Mouse (Mus musculus) urinary bladder, adult 2 months (tissue): ENCODE measurements around the gene Znrf4. TPM values are rescaled to one million over a fixed set of nuclear protein-coding genes. Genes with fewer than 3 reads are reported as not detected.
"Not testable (repeated sequence)": the region's sequence is repeated elsewhere in the genome, so short reads cannot be mapped to it uniquely, and the experiment has no call there.

Source experiments
- DNase-seq: peaks from one replicate; pipeline ENCODE4 v3.0.0; 2022; ENCODE audit warnings: low spot score
- polyA plus RNA-seq: library from polyadenylated mRNA; depleted of rRNA; stranded (reverse); fragments of >200 nt; gene quantifications from 2 replicates; pipeline ENCODE4 v1.2.3, GENCODE M21; 2012

The Znrf4 gene
- polyA plus RNA-seq, 1 experiment = not detected

- no peak for DNase-seq
These were observed 24.0 kb upstream of the Znrf4 start for GRCm38 (mm10) chr17:56536192-56536591.

- no peak for DNase-seq
These were observed 12.7 kb upstream of the Znrf4 start for GRCm38 (mm10) chr17:56524943-56525342.

GRCm38 (mm10) chr17:56522744-56523143, 10.5 kb upstream of the Znrf4 start:
- no peak for DNase-seq

GRCm38 (mm10) chr17:56515690-56516410, 3.6 kb upstream of the Znrf4 start:
- DNase-seq = no peak

- DNase-seq = no peak
These were observed 2.7 kb upstream of the Znrf4 start for GRCm38 (mm10) chr17:56514916-56515315.

GRCm38 (mm10) chr17:56514330-56514729, 2.1 kb upstream of the Znrf4 start:
- no peak for DNase-seq

GRCm38 (mm10) chr17:56511707-56512090, 532 bp downstream of the Znrf4 start:
- DNase-seq = no peak

- DNase-seq = no peak
These were observed 1.1 kb downstream of the Znrf4 start for GRCm38 (mm10) chr17:56510970-56511706.

- DNase-seq = no peak
These were observed 1.7 kb downstream of the Znrf4 start for GRCm38 (mm10) chr17:56510473-56510969.

- no peak for DNase-seq
These were observed 2.3 kb downstream of the Znrf4 start for GRCm38 (mm10) chr17:56509707-56510472.

- no peak for DNase-seq
These were observed 3.1 kb downstream of the Znrf4 start for GRCm38 (mm10) chr17:56509021-56509640.

- peak; percentile 83 for DNase-seq
These were observed 4.8 kb downstream of the Znrf4 start for GRCm38 (mm10) chr17:56507161-56508068.

- no peak for DNase-seq
These were observed 5.7 kb downstream of the Znrf4 start for GRCm38 (mm10) chr17:56506417-56507065.

- DNase-seq = no peak
These were observed 6.8 kb downstream of the Znrf4 start for GRCm38 (mm10) chr17:56505401-56505800.

- DNase-seq = no peak
These were observed 9.7 kb downstream of the Znrf4 start for GRCm38 (mm10) chr17:56502526-56502925.

- not testable (repeated sequence) for DNase-seq
These were observed 10.4 kb downstream of the Znrf4 start for GRCm38 (mm10) chr17:56501635-56502400.

- no peak for DNase-seq
These were observed 13.0 kb downstream of the Znrf4 start for GRCm38 (mm10) chr17:56499229-56499628.

- DNase-seq = no peak
These were observed 17.8 kb downstream of the Znrf4 start for GRCm38 (mm10) chr17:56494480-56494879.

GRCm38 (mm10) chr17:56493841-56494240, 18.4 kb downstream of the Znrf4 start:
- no peak for DNase-seq
